Mouse (Mus musculus): ENCODE measurements around the gene Taok3.

GRCm38 (mm10) chr5:117108731-117109130 lies 11.2 kb upstream of the Taok3 start:
- TF ChIP-seq USF1 (IDR thresholded peaks at IDR 0.05; ENCODE audit: low read depth) (no peak), MAX (IDR thresholded peaks at IDR 0.05) (no peak), CTCF (IDR thresholded peaks at IDR 0.05; ENCODE audit: control insufficient read depth, insufficient read depth, insufficient read length) (no peak), MYOD1 (IDR thresholded peaks at IDR 0.05; ENCODE audit: control insufficient read depth, insufficient read length, low read depth) (no peak), CEBPB (IDR thresholded peaks at IDR 0.05; ENCODE audit: low read depth) (no peak), MYOG (IDR thresholded peaks at IDR 0.05; ENCODE audit: control insufficient read depth, extremely low read depth, insufficient read length) (no peak)
